Mouse (Mus musculus): Measurements from ENCODE around the gene Pawr. TPM values are rescaled to one million over a fixed set of nuclear protein-coding genes. Genes with fewer than 3 reads are reported as not detected.

The Pawr gene
- polyA plus RNA-seq, 1 experiment from 2014 or later, result 11.8 TPM

DNA sequence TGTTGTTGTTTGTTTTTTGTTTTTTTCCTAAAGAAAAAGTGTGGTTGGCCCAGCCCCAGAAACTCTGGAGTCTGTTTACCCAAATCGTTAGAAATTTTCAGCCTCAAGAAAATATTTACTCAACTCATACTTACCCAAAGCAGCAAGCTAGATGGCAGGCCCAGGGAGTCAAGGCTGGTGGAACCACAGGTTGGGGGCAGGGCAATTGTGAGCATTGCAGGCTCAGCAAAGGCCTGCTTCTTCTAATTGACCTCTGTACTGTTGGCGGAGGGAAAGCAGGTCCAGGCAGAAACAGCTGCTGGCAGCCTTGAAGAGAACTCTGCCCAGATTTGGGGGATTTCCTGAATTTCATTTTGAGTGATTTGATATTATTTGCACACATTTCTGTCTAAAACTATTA, 121.6 kb downstream of the Pawr start:
- whole genome bisulfite sequencing, result 27% methylated on average over 2 of the region's 2 CpGs
- ATAC-seq, result peak; percentile 82
- H3K9me3 ChIP-seq, result no peaks in the 10 kb centered on the region

DNA sequence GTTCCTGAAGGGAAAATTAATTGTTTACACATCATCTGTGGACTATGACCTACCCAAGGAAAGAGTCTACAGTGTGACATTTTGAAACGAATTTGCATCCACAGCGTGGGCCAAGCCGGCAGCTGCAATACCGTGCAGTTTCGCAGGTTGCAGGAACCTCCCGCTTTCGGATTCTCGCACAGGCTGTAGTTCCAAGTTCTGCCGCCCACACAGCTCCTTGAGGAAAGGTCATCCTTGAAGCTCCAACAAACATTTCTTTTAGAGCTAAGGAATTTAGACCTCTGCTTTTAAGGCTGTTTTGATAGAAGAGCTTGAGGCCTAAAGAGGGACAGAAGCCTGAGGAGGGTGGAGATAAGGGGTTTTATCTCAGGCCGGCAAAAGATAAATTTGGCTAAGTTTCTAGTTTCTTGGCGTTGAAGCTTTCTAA, 122.8 kb downstream of the Pawr start:
- Histone ChIP-seq H3K4me3 (replicated peaks) (no peak overlapping the region), H3K4me2 (replicated peaks) (no peak overlapping the region), H3K4me1 (replicated peaks) (no peaks in the 10 kb centered on the region; the same call in 1 of the 2 replicates), H3K27me3 (replicated peaks) (no peaks in the 10 kb centered on the region), H3K9me3 (no peaks in the 10 kb centered on the region), H3K27ac (no peak overlapping the region), H3K36me3 (no peaks in the 10 kb centered on the region), H3K9ac (no peak overlapping the region)
- peak; percentile 51; the same call in 1 of the 2 replicates for ATAC-seq
- 63% methylated on average over 11 of the region's 11 CpGs for WGBS

More for the DNA sequence above, 121.6 kb downstream of the Pawr start:
- Histone ChIP-seq H3K36me3 (no peaks in the 10 kb centered on the region), H3K27ac (no peak overlapping the region), H3K4me1 (replicated peaks) (no peaks in the 10 kb centered on the region; the same call in 1 of the 2 replicates), H3K27me3 (replicated peaks) (no peaks in the 10 kb centered on the region), H3K4me2 (replicated peaks) (no peak overlapping the region), H3K4me3 (replicated peaks) (no peak overlapping the region), H3K9ac (no peak overlapping the region)

DNA sequence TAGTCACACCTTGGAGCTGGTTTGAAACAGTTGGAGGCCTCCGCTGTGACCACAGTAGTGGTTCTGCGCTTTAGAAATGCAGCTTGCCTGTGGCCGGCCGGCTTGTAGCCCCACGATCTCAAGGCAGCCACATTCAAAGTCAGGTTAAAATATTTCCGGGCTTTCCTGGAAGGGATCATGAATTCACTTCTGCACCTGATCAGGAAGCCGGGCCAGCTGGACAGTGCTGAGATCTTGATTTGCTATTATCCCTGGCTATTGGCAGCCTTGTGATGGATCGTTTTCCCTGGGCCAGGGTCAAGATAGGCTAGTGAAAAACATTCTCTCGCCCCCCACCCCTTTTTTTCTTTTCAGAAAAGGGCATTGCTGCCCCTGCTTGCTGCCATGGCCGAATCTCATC, 123.3 kb downstream of the Pawr start:
- Histone ChIP-seq H3K27ac (no peak overlapping the region), H3K9me3 (no peaks in the 10 kb centered on the region)

DNA sequence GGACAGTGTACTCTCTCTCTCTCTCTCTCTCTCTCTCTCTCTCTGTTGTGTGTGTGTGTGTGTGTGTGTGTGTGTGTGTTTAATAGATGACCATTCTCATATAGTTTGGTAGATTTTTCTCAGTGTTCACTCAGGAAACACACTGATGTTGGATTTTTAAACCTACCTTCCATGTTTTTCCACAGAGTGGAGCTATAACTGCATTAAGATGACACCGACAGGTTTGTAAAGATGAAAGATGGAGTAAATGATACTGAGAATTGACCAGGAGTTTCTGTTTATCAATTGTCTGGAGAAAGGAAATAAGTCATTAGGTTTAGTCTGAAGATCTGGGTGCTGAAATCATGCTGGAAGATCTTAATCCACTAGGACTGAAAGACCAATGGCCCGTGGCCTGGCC, 124.0 kb downstream of the Pawr start:
- H3K9ac ChIP-seq, result no peak overlapping the region
- ATAC-seq, result no peak
- WGBS, result 79% methylated on average over 2 of the region's 2 CpGs
- no peaks in the 10 kb centered on the region for H3K27me3 ChIP-seq (replicated peaks)
- no peaks in the 10 kb centered on the region for H3K36me3 ChIP-seq
- H3K4me1 ChIP-seq (replicated peaks), result no peaks in the 10 kb centered on the region; the same call in 1 of the 2 replicates
- H3K4me3 ChIP-seq (replicated peaks), result no peak overlapping the region
- no peak overlapping the region for H3K27ac ChIP-seq
- no peak overlapping the region for H3K4me2 ChIP-seq (replicated peaks)
- H3K9me3 ChIP-seq, result no peaks in the 10 kb centered on the region

More for the DNA sequence above, 123.3 kb downstream of the Pawr start:
- H3K4me3 ChIP-seq (replicated peaks), result no peak overlapping the region
- H3K9ac ChIP-seq, result no peak overlapping the region
- no peak overlapping the region for H3K4me2 ChIP-seq (replicated peaks)
- H3K4me1 ChIP-seq (replicated peaks), result no peaks in the 10 kb centered on the region; the same call in 1 of the 2 replicates
- no peaks in the 10 kb centered on the region for H3K36me3 ChIP-seq
- WGBS, result 80% methylated on average over 10 of the region's 10 CpGs
- H3K27me3 ChIP-seq (replicated peaks), result no peaks in the 10 kb centered on the region
- ATAC-seq, result no peak

DNA sequence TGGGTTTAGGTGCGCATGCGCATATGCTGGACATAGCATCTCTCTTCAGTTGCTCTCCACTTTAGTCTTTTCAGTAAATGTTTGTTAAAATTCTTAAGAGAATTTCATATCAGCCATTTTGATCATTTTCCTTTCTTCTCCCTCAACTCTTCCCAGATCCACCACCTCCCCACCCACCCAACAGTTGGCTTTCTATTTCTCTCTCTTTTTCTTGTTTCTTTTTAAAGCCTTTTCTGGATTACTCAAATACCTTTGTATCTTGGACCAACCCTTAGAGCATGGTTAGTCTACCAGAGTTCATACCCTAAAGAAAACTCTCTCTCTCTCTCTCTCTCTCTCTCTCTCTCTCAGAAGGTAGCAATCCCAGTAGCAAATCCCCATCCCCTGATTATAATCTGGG, 125.1 kb downstream of the Pawr start:
- Histone ChIP-seq H3K9ac (no peak overlapping the region), H3K27ac (no peak overlapping the region), H3K4me1 (replicated peaks) (no peaks in the 10 kb centered on the region; the same call in 1 of the 2 replicates), H3K4me3 (replicated peaks) (no peak overlapping the region), H3K4me2 (replicated peaks) (no peak overlapping the region), H3K36me3 (no peaks in the 10 kb centered on the region), H3K9me3 (no peaks in the 10 kb centered on the region), H3K27me3 (replicated peaks) (no peaks in the 10 kb centered on the region)
- ATAC-seq, result no peak
- 96% methylated on average over 2 of the region's 2 CpGs for WGBS

- 87% methylated on average over 2 of the region's 2 CpGs for WGBS
- ATAC-seq, result no peak
- Histone ChIP-seq H3K9ac (no peak overlapping the region), H3K27ac (no peak overlapping the region), H3K36me3 (no peaks in the 10 kb centered on the region), H3K4me1 (replicated peaks) (no peaks in the 10 kb centered on the region), H3K9me3 (no peaks in the 10 kb centered on the region), H3K27me3 (replicated peaks) (no peaks in the 10 kb centered on the region), H3K4me3 (replicated peaks) (no peak overlapping the region), H3K4me2 (replicated peaks) (no peak overlapping the region)
Observed at GRCm38 (mm10) chr10:108461862-108462261, 129.9 kb downstream of the Pawr start.

Other genes starting within 250 kb of the Pawr start
- 98.1 and 105 TPM in 2 replicates for gene Ppp1r12a, start 169.9 kb upstream of the Pawr start, polyA plus RNA-seq (2015; fragmentation: Nextera tagmentation; extraction: Ambion mirVana)

All from intestine, embryonic 15.5 days (tissue).